Mouse (Mus musculus) forebrain, embryonic 14.5 days (tissue): ENCODE data around the gene Npc2. TPM values are rescaled to one million over a fixed set of nuclear protein-coding genes. Genes with fewer than 3 reads are reported as not detected.
A peak's percentile ranks its signal among the peaks of the same experiment; 100 is the strongest.

Source experiments
- ATAC-seq: fragments of 200-750 bp; cut with Nextera tagmentation; 2 replicates; pipeline ENCODE4 v1.8.0; 2017; ENCODE audit warnings: mild to moderate bottlenecking, moderate library complexity
- DNase-seq: peaks from one replicate; pipeline ENCODE4 v3.0.0-alpha.2; 2015; ENCODE audit warnings: low spot score
- H3K27ac ChIP-seq: fragments of 300-500 bp; sonication (generic); 2 replicates; pipeline ENCODE4 v1.5.1; 2014; ENCODE audit warnings: low read depth, mild to moderate bottlenecking, control low read depth, low read length, moderate library complexity
- H3K27me3 ChIP-seq: fragments of 300-500 bp; sonication (generic); replicated peaks from 2 replicates; pipeline ENCODE4 v1.6.1; 2014; ENCODE audit warnings: low read length, control low read depth, mixed read lengths; ENCODE audit not compliant: control insufficient read depth, insufficient read depth
- H3K36me3 ChIP-seq: fragments of 300-500 bp; sonication (generic); 2 replicates; pipeline ENCODE4 v1.6.1; 2014; ENCODE audit warnings: low read length, control low read depth; ENCODE audit not compliant: control insufficient read depth, insufficient read depth
- H3K4me1 ChIP-seq: fragments of 300-500 bp; sonication (generic); 2 replicates; pipeline ENCODE4 v1.6.1; 2014; ENCODE audit warnings: antibody characterized with exemption, low read length, control low read depth; ENCODE audit not compliant: control insufficient read depth, insufficient read depth
- H3K4me2 ChIP-seq: fragments of 300-500 bp; sonication (generic); 2 replicates; pipeline ENCODE4 v1.6.1; 2014; ENCODE audit warnings: mild to moderate bottlenecking, control low read depth, low read length
- H3K4me3 ChIP-seq: fragments of 300-500 bp; sonication (generic); 2 replicates; pipeline ENCODE4 v1.5.1; 2014; ENCODE audit warnings: low read depth, low read length, control low read depth
- H3K9ac ChIP-seq: fragments of 300-500 bp; sonication (generic); 2 replicates; pipeline ENCODE4 v1.6.1; 2014; ENCODE audit warnings: mild to moderate bottlenecking, low read length, control low read depth, moderate library complexity
- H3K9me3 ChIP-seq: fragments of 300-500 bp; sonication (generic); replicated peaks from 2 replicates; pipeline ENCODE4 v1.6.1; 2016; ENCODE audit warnings: low read length, control low read depth, mixed read lengths; ENCODE audit not compliant: control insufficient read depth
- WGBS: fragments of 180-500 bp; shearing (Covaris S2); extraction: QIAGEN DNeasy Blood & Tissue Kit; methylation state at CpG from one replicate; pipeline ENCODE4 v1.1.7; 2014; 5-methylcytosine and 5-hydroxymethylcytosine counted together
- polyA plus RNA-seq: library from polyadenylated mRNA; unstranded; fragments of >200 nt; fragmentation: Nextera tagmentation; extraction: Ambion mirVana; gene quantifications from 2 replicates; pipeline ENCODE4 v1.2.1, GENCODE M21; 2014

Gene Npc2
- polyA plus RNA-seq, 1 experiment from 2014 or later: 72.5 TPM

DNA sequence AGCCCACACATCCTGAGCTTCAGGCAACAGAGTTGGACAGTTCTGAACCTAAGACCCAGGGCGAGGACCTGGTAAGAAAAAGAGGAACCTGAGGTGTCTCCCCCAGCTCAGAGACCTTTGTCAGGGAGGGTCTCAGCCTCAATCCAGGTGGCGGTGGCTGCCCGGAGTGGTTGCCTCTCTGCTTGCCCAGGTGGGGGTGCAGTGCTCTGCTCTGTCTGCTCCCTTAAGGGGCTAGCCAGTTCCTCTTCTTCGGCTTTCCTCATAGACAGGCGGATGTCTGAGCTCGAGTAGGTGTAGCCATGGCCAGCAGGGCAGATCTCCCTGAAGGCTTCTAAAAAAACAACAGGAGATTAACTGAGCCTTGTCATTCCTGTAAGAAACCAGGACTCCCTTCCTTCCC, 36.1 kb upstream of the Npc2 start:
- H3K27me3 ChIP-seq: no peaks in the 10 kb centered on the region
- ATAC-seq (no peak), DNase-seq (no peak)
- no peak overlapping the region for H3K9ac ChIP-seq
- H3K9me3 ChIP-seq: no peaks in the 10 kb centered on the region
- no peaks in the 10 kb centered on the region for H3K4me1 ChIP-seq
- H3K36me3 ChIP-seq: no peaks in the 10 kb centered on the region
- H3K4me3 ChIP-seq: no peak overlapping the region
- H3K4me2 ChIP-seq: no peak overlapping the region
- H3K27ac ChIP-seq: no peak overlapping the region
- 84% methylated on average over 6 of the region's 6 CpGs for WGBS

DNA sequence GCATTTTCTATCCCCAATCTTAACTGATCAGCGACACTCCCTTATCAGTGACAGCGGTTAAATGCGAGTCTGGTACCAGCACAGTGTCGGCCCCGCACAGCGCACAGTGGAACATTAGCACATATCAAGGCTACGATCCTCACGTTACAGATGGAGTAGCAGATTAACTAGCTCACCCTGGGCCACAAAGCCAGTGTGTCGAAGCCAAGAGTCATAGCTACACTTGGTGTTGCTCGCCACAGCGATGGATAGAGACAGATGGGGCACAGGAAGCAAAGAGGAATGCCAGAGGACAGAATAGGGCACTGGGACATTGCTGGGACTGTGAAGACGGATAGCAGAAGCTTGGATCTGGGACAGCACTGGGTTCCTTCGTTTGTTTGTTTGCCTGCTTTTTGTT, 34.4 kb upstream of the Npc2 start:
- Histone ChIP-seq H3K4me3 (no peak overlapping the region), H3K36me3 (no peaks in the 10 kb centered on the region), H3K4me1 (no peaks in the 10 kb centered on the region), H3K4me2 (no peak overlapping the region), H3K9ac (no peak overlapping the region), H3K27me3 (no peaks in the 10 kb centered on the region), H3K27ac (no peak overlapping the region), H3K9me3 (no peaks in the 10 kb centered on the region)
- DNase-seq (no peak), ATAC-seq (no peak)
- 86% methylated on average over 13 of the region's 13 CpGs for WGBS

DNA sequence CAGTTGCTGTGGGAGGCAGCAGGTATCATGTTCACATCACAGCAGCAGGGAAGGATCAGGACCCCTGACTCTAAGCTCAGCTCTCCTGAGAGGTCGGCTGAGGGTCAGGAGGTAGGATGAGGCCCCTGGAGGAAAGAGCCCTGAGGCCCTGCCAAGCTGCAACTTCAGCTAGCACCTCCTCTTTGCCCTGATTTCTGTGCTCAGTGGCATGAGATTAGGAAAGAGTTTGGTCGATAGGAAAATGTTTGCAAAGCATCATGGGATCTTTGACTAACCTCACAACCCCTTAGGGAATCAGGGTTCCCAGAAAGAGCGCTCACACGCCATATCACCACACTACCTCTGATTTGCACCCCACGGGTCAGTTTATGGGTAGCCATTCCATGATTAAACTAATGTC, 33.8 kb upstream of the Npc2 start:
- WGBS: 73% methylated on average over 5 of the region's 5 CpGs
- H3K4me1 ChIP-seq: no peaks in the 10 kb centered on the region
- DNase-seq (no peak), ATAC-seq (no peak)
- H3K9me3 ChIP-seq: no peaks in the 10 kb centered on the region
- H3K27me3 ChIP-seq: no peaks in the 10 kb centered on the region
- H3K9ac ChIP-seq: no peak overlapping the region
- no peak overlapping the region for H3K4me3 ChIP-seq
- no peak overlapping the region for H3K4me2 ChIP-seq
- H3K36me3 ChIP-seq: no peaks in the 10 kb centered on the region
- H3K27ac ChIP-seq: no peak overlapping the region

DNA sequence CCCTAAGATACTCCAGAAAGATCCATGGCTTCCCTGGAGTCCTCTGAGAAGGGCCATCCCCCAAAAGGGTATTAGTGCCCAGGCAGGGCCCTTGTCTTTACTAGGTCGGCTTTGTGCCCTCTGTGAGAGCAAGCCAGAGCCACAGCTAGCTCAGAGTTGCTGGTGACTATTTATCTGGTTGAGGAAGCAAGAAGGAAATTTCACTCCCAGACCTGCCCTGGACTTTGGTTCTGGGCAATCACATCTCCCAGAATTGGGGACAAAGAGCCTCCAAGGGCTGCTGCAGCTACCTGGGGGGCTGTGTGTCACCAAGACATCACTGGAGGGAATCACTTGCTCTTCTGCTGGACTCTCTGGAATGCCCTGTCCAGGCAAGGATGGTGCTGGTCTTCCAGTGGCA, 33.1 kb upstream of the Npc2 start:
- Histone ChIP-seq H3K4me1 (no peaks in the 10 kb centered on the region), H3K27me3 (no peaks in the 10 kb centered on the region)

DNA sequence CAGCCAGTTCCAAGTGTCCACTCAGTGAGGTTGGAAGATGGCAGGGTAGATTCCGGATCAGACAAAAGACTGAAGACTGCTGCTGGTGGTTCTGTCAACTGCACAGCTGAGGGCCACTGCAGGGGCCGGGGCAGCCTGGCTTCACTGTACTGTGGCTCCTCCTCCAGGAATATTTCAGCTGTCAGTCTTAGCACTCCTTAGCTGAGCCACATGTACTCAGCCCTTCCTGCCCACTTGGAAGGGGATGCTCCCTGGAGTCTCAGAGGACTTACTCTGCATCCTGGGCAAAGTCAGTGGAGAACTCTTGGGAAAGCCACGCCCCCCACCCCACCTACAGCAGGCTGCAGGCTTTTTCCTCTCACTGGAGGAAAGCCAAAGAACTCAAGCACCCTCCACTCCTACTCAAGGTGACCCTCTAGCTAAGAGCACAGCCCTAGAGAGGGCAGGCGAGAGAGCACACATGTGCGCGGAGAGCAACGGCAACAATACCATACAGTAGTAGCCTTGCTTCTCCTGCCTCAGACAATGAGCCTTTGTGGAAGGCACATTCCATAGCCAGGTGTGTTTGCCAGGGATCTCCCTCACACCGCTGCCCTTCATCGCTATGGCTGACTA, 32.4 kb upstream of the Npc2 start:
- Histone ChIP-seq H3K9ac (no peak overlapping the region), H3K4me2 (no peak overlapping the region), H3K4me1 (no peaks in the 10 kb centered on the region), H3K27ac (no peak overlapping the region), H3K9me3 (no peaks in the 10 kb centered on the region), H3K36me3 (no peaks in the 10 kb centered on the region), H3K27me3 (no peaks in the 10 kb centered on the region), H3K4me3 (no peak overlapping the region)
- ATAC-seq: no peak
- 77% methylated on average over 9 of the region's 9 CpGs for WGBS
- no peak for DNase-seq

More for the DNA sequence above, 33.1 kb upstream of the Npc2 start:
- H3K9ac ChIP-seq: no peak overlapping the region
- H3K9me3 ChIP-seq: no peaks in the 10 kb centered on the region
- H3K36me3 ChIP-seq: no peaks in the 10 kb centered on the region
- no peak for ATAC-seq
- WGBS: 80% methylated on average over 1 of the region's 1 CpGs
- no peak for DNase-seq
- H3K27ac ChIP-seq: no peak overlapping the region
- H3K4me2 ChIP-seq: no peak overlapping the region
- no peak overlapping the region for H3K4me3 ChIP-seq

DNA sequence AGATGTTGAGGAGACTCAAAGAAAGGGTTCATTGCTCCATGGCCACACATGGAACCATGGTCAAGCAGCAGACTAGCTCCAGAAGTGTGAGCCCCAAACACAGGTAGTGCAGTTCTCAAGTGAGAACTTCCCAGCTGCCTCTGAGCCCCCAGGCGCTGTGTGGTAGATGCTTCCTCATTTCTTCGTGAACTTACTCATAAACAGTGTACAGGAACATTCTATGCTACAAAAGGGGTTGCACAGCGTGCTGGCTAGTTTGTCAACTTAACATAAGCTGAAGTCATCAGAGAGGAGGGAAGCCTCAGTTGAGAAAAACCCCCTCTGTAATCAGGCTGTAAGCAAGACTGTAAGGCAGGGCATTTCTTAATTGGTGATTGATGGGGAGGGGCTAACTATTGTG, 29.7 kb upstream of the Npc2 start:
- H3K36me3 ChIP-seq: no peaks in the 10 kb centered on the region
- 81% methylated on average over 3 of the region's 3 CpGs for WGBS
- ATAC-seq: no peak
- DNase-seq: no peak
- H3K4me2 ChIP-seq: no peak overlapping the region
- no peaks in the 10 kb centered on the region for H3K27me3 ChIP-seq
- H3K4me1 ChIP-seq: no peaks in the 10 kb centered on the region
- H3K27ac ChIP-seq: no peak overlapping the region
- H3K9me3 ChIP-seq: no peaks in the 10 kb centered on the region
- no peak overlapping the region for H3K9ac ChIP-seq
- H3K4me3 ChIP-seq: no peak overlapping the region

DNA sequence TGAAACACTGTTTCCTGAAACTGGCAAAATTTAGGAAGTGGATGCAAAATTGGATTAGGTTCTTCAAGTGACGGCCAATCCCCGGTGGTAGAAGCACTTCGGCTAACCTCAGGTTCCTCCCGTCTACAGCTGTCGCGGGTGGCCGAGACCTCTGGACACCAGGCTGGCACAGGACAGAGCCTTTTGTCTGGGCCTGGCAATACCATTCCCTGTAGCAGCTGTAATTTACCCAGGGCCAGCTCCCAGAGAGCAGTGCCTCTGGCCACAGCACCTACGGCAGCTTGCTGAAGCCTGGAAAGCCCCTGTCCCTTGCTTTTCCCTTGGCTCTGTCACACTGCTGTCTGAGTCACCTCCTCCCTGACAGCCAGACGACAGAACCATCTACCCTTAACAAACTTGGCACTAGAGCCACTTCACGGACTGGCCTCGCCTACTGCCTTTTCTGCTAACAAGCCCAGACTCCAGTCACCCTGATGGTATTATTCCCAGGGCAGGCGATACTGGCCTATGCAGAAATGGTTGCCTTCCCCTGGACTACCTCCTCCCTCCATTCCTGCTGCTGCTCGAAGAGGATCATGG, 28.7 kb upstream of the Npc2 start:
- no peak overlapping the region for H3K4me3 ChIP-seq

DNA sequence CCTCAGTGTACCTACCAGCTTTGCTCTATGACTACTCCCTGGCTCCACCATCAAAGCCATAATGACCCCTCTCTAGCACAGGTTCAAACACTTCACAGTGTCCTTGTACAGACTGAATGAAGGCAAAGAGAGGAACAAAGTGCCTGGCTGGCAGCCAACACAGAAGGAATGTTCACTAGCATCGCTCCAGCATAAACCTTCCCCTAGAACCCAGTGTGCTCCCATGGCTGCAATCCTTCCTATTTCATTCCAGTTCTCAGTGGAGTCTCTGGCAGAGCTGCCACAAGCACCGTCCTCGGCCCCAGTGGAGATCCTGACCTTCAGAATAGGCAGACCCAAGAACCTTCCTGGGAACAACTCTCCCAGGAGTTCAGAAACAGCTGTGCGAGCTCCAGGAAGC, 27.5 kb upstream of the Npc2 start:
- Histone ChIP-seq H3K9me3 (no peaks in the 10 kb centered on the region), H3K4me2 (no peak overlapping the region), H3K27ac (no peak overlapping the region), H3K4me3 (no peak overlapping the region), H3K36me3 (no peaks in the 10 kb centered on the region), H3K4me1 (no peaks in the 10 kb centered on the region), H3K9ac (no peak overlapping the region), H3K27me3 (no peaks in the 10 kb centered on the region)
- 72% methylated on average over 4 of the region's 4 CpGs for WGBS
- DNase-seq: peak; percentile 13
- ATAC-seq: no peak

More for the DNA sequence above, 28.7 kb upstream of the Npc2 start:
- ATAC-seq (no peak), DNase-seq (no peak)
- no peaks in the 10 kb centered on the region for H3K27me3 ChIP-seq
- no peak overlapping the region for H3K27ac ChIP-seq
- H3K4me2 ChIP-seq: no peak overlapping the region
- H3K9ac ChIP-seq: no peak overlapping the region
- H3K9me3 ChIP-seq: no peaks in the 10 kb centered on the region
- H3K36me3 ChIP-seq: no peaks in the 10 kb centered on the region
- 89% methylated on average over 13 of the region's 13 CpGs for WGBS
- H3K4me1 ChIP-seq: no peaks in the 10 kb centered on the region

DNA sequence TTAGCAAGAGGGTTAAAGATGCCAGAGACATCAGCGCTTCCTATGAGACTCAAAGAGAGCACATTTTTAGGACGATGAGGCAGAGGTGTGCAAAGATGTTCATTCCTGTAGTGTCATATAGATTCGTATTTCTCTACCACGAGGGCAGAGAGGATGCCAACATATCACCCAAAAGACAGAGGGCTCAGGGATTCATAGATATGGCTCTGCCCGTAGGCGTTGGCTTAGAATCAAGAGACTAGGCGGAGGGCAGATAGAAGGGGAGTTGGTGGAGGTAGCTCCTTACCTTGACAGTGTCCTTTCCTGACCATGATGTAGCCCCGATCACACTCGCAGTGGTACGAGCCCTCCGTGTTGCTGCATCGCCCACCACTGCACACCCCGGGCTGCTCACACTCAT, 26.1 kb upstream of the Npc2 start:
- Histone ChIP-seq H3K27ac (no peak overlapping the region), H3K4me1 (no peaks in the 10 kb centered on the region), H3K9me3 (no peaks in the 10 kb centered on the region), H3K27me3 (no peaks in the 10 kb centered on the region), H3K4me3 (no peak overlapping the region), H3K4me2 (no peak overlapping the region), H3K36me3 (no peaks in the 10 kb centered on the region), H3K9ac (no peak overlapping the region)
- 94% methylated on average over 13 of the region's 13 CpGs for WGBS
- no peak for DNase-seq
- ATAC-seq: no peak
